Mouse (Mus musculus): Measurements from ENCODE around the gene Smurf1.

DNA sequence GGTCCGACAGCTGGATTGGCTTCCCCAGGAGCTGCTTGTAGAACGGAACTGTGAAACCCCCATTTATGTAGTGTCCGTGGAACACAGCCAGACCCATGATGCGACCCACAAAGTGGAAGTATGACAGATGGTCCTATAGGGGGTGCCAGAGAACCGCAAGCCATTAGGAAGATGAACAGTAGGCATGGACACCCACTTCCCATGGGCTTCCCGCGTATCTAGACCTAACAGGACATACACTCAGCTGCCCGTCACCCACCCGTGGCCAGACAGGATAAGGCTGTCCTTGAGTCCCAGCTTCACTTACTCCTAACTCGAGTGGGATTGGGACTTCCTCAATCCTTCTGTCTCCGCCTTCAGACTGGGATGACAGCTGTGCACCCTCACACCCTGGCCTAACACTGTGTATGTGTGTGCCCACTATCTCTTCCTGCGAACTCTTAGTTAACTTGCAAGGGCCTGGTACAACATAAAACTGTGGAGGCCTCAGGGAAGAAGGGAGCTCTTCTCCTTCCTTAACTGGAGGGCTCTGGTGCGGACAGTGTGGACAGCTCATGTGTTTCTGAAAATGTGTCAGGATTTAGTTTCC lies 80.9 kb downstream of the Smurf1 start:
- TF ChIP-seq CTCF (conservative IDR thresholded peaks at IDR 0.05; ENCODE audit: low read length) (no peak), NANOG (IDR thresholded peaks at IDR 0.05; ENCODE audit: borderline replicate concordance, low read length) (no peak)
